Mouse (Mus musculus) large intestine, adult 2 months (tissue): ENCODE measurements around the gene 6430628N08Rik. TPM values are rescaled to one million over a fixed set of nuclear protein-coding genes. Genes with fewer than 3 reads are reported as not detected.

Experiments
- DNase-seq: peaks from one replicate; pipeline ENCODE4 v3.0.0-alpha.2; 2012; ENCODE audit warnings: low read depth, low spot score
- WGBS: fragments of 180-500 bp; shearing (Covaris S2); methylation state at CpG from one replicate; pipeline ENCODE4 v1.1.7; 2018; 5-methylcytosine and 5-hydroxymethylcytosine counted together
- polyA plus RNA-seq: library from polyadenylated mRNA; depleted of rRNA; stranded (reverse); fragments of >200 nt; gene quantifications from 2 replicates; pipeline ENCODE4 v1.2.3, GENCODE M21; 2012; rRNA removed

The 6430628N08Rik gene
- polyA plus RNA-seq, result not detected in 2 replicates

DNA sequence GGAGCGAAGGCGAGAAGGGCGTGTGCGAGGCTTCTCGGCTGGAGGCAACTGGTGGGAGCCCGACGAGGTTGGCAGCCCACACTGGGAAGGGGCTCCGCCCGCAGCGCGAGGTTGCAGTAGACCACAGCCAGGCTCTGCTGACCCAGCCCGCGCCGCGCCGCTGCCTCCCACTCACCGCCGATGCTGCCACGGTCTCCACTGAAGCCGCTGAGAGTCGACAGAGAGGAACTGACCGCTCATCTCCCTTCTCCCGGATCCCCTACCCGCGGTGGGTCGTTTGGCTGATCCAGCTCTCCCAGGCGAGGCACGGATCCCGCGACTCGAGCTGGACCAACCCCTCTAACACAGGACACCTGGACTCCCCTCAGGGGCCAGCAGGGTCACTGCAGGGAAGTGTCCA lies at the start of gene 6430628N08Rik:
Gene 6430628N08Rik (plus strand): TSS at position 113 of the 400 bp plus-strand sequence.
- DNase-seq, result no peak
- 2% methylated on average over 31 of the region's 31 CpGs for whole genome bisulfite sequencing

DNA sequence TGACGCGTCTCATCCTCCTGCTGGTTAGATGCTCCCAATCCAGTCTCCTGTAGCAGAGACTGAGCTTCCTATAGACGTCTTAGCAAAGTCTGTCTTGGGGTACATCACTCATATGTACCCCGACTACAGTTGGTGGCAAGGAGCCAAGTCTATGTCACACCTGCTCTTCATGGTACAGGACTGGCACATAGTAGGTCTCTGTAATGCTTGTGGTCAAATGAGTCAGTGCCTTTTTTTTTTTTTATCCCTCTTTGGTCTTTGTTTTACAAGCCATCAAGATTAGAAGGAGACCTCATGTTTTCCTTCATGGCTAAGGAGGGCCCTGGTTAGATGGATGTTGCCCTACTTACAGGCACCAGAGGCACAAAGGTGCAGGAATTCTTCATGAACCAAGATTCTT lies 49.6 kb upstream of the 6430628N08Rik start:
- WGBS, result 85% methylated on average over 4 of the region's 4 CpGs

DNA sequence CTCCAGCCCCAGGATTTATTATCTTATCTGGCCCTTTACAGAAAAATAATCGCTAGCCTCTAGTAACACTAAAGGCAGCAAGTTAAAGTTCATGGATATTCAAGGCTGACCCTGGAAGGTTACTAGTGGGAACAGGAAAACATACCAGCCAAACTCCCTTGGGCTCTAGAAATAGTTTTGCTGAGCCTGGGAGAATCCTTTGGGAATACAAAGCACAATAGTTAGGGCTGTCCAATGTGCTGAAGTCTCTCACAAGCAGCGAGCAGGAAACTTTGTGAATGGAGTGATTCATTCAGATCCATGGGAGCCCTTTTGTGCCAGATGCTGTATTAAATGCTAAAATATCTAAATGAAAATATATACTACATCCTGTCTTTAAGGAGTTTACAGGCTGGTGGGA lies 43.8 kb upstream of the 6430628N08Rik start:
- WGBS, result 73% methylated on average over 2 of the region's 2 CpGs
- DNase-seq, result no peak

More for the DNA sequence above, 49.6 kb upstream of the 6430628N08Rik start:
- DNase-seq, result no peak

DNA sequence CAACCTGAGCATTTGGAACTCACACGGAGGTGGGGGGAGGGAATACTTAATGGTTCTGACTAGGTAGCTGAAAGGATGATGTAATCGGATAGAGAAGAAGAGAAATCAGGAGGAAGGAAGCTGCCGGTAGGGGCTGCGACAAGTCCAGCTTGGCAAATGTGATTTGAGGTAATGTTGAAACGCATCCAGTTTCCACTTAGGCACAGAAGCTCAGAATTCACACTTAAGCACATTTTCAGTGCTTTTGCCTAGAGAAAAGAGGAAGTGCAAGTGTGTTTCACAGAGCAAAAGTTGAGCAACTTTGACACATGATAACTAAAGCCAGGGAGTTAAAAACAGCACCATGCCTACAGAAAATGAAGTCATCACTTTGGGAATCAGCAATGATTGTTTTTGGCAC lies 43.1 kb upstream of the 6430628N08Rik start:
- 52% methylated on average over 5 of the region's 5 CpGs for WGBS
- DNase-seq, result no peak

DNA sequence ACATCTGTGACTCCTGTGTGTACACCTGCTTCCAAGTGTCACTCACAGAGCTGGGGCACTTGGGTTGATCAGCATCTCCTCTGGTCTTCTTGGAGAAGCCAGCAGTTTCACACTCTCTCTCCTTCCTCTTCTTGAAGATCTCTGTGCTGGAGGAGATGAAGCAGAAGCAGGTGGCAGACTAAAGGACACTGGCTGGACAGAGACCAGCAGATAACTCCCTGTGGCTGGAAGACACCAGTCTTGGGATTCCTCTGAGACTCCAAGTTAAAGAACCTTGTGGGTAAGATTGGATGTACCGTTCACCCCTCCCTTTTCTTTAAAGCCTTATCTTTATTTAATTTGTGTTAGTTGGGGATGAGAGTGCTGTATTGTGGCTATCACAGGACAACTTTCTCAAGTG lies 42.4 kb upstream of the 6430628N08Rik start:
- WGBS, result 87% methylated on average over 1 of the region's 1 CpGs
- no peak for DNase-seq

DNA sequence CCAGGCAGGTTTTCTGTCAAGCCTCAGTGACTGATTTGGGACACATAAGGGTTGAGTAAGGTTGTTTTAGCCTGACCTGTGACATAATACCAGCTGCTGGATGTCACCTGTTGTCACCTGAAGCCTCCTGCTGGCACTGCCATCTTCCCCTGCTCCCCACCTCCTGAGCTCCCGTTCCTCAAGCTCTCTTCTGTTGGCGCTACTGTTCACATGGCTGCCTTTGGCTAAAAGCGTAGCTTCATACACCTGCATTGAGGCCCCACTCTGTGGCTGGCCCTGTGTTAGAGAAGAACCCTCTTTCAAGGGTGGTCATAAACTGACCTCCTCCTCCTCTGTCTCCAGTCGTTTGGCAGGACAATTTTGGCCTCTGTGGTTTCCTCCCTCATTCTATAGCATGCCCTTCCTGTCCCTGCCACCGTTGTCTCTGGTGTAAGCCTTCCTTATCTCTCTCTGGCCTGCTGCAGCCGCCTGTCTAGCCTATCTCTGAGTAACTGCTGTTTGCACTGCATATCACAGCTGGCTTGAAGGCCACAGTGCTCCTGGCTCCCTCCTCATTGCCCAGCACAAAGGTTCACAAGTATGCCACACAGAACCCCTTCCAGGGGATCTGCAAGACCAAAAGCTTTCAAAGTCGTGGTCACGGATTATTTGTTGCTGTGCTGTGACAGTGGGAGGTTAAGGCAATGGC lies 41.3 kb upstream of the 6430628N08Rik start:
- DNase-seq, result no peak
- 55% methylated on average over 8 of the region's 8 CpGs for WGBS

DNA sequence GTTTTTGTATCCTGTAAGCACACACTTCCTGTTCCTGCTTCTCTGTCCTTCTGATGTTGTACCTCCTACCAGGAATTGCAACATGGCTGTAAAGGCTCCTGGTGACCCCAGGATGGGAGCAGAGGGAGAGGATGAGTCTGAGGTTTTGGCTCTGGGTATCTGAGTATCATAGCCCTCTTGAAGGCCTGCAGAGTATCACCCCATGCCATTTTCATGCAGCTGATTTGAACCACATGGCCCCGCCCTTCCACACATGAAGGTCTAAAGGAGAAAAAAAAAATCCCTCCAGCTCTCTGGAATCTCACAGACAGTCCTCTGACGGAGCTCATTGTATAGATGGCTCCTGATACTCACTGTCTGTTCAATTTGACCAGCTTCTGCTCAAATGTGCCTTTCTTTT lies 40.4 kb upstream of the 6430628N08Rik start:
- 80% methylated on average over 2 of the region's 2 CpGs for WGBS
- DNase-seq, result no peak

DNA sequence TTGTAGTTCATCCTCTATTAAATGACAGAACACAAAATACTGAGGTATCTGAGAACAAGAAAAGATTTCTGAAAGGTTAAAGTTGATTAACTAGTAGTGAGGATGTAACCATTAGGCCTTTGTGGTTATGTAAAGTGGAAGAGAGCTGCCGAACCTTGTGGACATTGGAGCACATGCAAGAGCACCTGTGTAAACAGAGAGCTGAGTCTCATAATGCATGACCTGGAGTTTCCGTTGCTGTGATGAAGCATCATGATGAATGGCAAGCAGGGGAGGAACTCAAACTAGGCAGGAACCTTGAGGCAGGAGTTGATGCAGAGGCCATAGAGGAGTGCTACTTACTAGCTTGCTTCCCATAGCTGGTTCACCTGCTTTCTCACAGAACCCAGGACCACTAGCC lies 39.8 kb upstream of the 6430628N08Rik start:
- no peak for DNase-seq
- 21% methylated on average over 2 of the region's 2 CpGs for WGBS

DNA sequence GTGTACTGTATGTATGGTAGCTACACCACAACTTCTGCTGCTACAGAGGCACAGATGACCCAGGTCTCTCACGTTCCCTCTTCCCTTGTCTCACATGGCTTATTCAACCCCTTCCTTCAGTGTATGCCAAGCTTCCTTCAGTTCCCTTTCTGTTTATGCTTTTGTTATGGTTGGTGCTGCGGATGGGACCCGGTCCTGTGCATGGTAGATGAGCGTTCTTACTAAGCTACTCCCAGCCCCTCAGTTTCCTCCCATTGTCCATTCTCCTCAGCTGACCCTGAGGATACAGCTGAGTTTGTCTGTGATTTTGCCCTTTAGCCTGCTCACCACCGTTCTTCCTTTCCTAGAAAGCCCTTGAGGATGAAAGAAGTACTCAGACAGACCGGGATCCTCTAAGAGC lies 38.9 kb upstream of the 6430628N08Rik start:
- WGBS, result 91% methylated on average over 6 of the region's 6 CpGs
- DNase-seq, result no peak

DNA sequence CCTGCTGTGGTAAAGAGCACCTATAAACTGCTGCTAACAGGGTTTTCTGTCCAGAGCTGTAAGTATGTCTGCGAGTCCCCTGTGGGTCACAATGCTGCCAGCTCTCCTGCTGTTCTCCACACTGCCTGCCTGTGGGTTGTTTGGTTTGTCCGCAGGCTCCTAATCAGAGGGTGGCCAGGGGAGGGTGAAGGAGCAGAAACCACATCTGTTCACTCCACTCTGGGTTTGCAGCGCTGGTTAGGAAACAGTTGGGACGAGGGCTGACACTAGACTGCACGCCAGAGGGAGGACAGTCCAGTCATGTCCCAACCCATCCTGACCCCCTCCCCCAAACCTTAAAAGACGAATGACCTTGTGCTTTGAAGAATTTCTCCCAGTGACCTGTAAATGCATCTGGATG lies 35.4 kb upstream of the 6430628N08Rik start:
- DNase-seq, result no peak
- WGBS, result 75% methylated on average over 6 of the region's 6 CpGs

DNA sequence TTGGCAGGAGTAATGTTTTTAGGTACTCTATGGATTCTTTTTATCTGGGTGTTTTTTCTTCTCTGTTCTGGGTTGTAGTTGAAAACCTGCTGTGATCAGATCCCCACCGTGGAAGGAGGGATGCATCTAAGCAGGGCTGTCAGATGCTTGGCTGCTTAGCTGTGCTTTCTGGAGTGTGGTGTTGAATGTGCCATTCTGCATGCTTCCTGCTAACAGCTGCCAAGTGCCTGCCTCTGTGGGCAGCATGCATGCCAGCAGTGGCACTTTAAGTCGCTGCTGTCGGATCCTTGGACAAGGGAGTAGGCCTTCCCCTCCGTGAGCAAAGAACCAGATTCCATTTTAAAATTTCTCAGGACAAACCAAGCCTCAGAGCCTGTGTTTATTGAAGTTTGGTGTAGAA lies 34.9 kb upstream of the 6430628N08Rik start:
- DNase-seq, result no peak
- WGBS, result 80% methylated on average over 4 of the region's 4 CpGs

DNA sequence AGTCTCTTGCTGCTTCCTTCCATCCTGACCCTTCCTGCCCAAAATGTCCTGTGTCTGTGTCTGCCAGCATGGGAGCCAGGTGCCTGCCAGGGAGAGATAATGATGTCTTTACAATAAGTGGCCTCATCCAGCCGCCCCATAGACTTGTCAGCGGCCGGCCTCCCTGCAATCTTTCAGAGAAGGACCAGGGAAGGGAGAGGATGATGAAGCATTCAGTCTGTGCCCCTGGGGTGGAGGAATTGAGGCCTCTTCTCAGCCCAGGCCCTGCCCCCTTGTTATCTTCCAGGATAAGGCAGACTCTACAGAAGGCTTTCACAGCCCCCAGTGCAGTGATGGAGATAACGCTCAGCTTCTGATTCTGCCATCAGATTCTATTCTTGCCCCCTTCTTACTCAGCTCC lies 34.2 kb upstream of the 6430628N08Rik start:
- no peak for DNase-seq
- 88% methylated on average over 4 of the region's 4 CpGs for WGBS

DNA sequence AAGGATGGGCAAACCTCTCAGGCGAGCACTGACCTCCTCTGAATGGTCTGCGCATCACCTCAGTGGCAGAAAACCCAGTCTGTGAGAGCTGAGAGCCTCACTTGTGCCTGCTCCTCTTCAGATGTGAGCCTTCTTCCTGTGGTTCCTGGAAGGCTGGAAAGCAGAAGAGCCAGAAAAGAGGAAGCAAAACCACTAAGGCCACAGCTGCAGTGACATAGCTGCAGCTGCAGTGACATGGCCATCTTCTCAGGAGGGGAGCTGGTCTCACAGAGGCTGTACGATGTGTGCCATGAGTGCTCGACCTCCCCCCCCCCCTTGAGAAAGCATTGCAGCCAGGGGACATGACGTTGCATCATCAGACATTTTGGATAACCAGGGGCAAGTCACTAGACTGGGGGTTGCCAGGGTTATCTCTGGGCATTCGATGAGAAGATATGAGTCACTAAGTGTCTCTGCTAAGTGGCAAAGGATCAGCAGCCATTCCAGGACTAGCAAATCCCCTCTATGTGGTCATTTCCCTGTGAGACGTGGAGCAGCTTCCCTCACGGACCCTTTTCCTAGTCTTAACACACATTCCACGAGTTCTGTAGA lies 33.1 kb upstream of the 6430628N08Rik start:
- 85% methylated on average over 9 of the region's 9 CpGs for whole genome bisulfite sequencing
- no peak for DNase-seq

DNA sequence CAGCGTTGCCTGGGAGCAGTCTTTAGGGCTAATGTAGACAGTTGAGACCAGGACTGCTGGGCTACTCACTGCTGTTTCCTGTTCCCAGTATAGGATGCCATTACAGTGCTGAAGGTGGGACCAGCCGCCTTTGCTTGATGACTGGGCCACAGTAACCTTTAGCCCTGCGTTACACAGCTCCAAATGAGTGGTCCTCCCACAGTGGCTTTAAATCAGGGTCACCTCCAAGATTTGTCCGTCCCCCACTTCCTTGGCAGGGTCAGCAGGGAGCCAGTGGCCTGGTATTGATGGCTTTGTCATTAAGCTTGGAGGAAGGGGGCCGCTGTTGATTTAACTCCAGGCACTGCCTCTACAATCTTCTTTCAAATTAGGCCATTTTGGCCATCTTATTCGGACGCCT lies 27.1 kb upstream of the 6430628N08Rik start:
- DNase-seq, result no peak
- WGBS, result 84% methylated on average over 7 of the region's 7 CpGs

DNA sequence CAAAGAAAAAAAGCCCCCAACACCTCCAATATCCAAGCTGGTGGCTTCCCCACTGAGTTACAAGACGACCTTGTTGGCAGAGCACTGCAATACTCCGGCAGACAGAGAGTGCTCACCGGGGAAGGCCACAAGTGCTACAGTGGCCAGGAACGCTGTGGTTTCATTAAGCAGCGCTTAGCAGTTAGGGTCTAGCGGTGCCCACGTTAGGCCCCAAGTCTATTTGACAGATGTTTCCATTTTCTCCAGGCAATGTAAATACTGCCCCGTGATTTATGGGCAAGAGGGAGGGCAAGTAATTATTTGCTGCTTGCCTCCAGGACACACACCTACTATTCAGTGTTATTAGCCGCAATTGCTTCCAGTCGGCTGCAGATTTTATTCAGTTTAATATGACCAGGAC lies 26.6 kb upstream of the 6430628N08Rik start:
- DNase-seq, result no peak
- WGBS, result 62% methylated on average over 10 of the region's 10 CpGs

DNA sequence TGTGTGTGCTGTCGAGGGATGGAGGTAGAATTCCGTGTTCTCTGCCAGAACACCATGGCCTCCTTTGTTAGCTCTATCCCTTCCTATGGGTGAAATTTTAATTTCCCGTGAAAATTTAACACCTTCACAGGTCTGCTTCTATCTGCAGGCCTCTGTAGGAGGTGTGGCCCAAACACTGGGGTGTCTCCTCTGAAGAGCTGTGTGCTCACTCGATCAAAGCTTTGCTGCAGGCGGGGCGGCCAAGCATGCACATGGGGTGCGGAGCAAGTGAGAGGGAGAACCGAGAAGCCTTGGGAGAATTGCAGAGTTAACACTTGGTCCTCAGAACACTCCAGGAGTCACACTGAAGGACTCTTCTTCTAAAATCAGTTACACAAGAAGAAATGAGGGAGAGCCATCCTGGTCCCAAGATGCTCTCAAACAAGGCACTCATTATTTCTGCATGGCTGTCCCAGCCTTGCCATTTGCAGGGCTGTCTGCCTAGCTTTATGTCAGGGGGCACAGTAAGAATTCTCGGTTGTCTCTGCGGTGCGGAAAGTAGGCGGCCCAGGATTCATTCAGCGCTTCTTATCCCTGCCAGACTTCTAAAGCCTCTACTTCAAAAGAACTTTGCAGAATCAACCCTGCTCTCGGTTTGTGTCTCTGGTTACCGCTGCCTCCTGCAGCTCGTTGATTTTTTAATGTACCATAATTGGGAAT lies 20.8 kb upstream of the 6430628N08Rik start:
- 69% methylated on average over 16 of the region's 16 CpGs for WGBS
- DNase-seq, result no peak

DNA sequence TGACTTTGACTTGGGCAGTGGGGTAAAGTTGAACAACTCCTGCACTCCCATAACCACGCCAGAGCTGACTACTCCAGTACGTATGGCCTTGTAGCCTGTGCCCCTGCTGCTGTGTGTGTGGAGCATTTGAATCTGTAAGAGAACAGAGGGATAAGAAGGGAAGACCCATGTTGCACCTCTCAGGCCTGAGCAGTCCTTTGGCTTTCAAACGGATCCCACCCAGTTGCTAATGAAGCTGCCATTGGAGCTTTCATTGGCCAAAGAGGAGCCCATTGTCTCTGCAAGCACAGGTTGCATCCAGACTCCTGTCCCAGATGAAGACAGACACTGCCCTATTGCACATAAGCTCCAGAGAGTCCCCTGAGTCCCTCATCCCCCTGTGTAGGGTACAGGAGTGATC lies 17.2 kb upstream of the 6430628N08Rik start:
- WGBS, result 87% methylated on average over 3 of the region's 3 CpGs

DNA sequence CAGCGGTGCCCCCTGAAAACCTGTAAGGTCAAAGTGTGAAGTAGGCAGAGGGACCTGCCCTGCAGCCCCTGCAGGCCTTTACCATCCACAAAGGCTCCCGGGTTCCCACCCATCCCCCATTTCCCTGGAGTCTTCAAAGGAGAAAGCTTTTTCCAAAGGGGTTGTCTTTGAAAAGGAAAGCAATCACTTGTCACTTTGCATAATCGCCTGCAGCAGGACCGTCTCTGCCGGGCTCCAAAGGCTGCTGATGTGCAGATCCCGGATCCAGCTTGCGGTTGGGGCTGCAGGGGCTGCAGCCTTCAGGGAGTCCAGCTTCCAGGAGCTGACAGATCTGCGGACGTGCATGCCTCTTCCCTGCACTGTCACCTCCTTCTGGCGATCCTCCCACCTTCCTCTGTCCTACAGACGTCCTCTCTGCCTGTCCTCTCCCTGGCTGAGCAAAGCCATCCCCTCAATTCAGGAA lies 12.2 kb upstream of the 6430628N08Rik start:
- no peak for DNase-seq
- WGBS, result 43% methylated on average over 11 of the region's 11 CpGs

More for the DNA sequence above, 17.2 kb upstream of the 6430628N08Rik start:
- no peak for DNase-seq

DNA sequence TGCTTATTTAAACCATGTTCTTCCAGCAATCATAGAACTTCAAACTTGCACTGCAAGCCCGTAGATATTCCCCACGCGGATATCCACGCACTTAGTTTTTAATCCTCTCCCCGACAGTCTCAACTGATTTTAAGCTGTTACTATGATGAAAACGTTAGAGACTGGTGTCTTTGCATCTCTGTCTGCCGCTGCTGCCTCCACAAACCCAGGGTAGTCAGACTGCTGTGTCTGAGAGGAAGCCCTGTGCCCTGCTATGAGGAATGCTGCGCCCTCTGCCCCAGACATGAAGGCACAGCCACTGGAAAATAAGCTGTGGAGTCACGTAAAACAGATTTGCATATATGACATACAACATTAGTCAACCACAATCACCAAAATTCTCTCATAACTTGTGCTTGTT lies 11.6 kb upstream of the 6430628N08Rik start:
- WGBS, result 78% methylated on average over 9 of the region's 9 CpGs
- DNase-seq, result no peak

DNA sequence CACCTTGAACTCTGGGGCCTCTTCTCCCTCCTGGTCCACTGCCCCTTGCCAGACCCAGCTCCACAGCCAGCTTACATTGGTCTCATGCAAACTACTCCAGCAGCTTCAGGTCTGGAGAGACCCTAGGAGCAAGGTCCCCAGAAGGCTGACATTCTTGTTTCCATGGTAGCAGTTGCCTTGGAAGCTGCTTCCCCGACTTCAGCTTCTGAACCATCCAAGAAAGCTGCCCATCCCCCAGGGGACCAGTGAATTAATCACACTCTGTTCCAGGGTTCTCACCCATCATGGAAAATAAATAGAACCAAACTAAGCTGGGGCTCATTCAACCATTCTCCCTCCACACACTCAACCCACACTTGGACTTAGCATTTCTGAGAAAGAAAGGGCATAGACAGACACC lies 9.3 kb upstream of the 6430628N08Rik start:
- 22% methylated on average over 1 of the region's 1 CpGs for WGBS
- no peak for DNase-seq

DNA sequence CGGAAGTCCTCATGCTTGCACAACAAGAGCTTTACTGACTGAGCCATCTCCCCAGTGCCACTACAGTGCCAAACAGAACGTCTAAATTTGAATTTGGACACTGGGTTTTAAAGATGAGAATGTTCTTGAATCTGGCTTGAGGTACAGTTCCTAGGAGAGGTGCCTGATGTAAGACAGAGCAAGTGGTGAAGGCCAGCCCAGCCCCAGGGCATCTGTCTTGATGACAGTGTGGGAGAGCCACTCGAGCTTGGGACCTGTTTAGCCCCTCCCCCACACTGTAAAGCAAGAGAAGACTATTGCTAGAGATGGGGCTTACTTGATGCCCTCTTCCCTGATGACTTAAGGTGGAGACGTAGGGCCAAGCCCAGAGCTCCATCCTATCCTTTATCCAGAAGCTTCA lies 8.3 kb upstream of the 6430628N08Rik start:
- no peak for DNase-seq
- WGBS, result 47% methylated on average over 4 of the region's 4 CpGs
